Mouse (Mus musculus) erythroid progenitor cell, adult 5-6 weeks (primary cell): ENCODE measurements around the gene Olfr30. TPM values are rescaled to one million over a fixed set of nuclear protein-coding genes. Genes with fewer than 3 reads are reported as not detected.
"Not testable (repeated sequence)": the region's sequence is repeated elsewhere in the genome, so short reads cannot be mapped to it uniquely, and the experiment has no call there.

Experiments
- ATAC-seq: replicated peaks from 2 replicates; pipeline ENCODE4 v1.8.0; 2016; ENCODE audit warnings: moderate number of reproducible peaks, mild to moderate bottlenecking, moderate TSS enrichment, inconsistent platforms; ENCODE audit not compliant: poor library complexity, low FRiP score, severe bottlenecking
- total RNA-seq, 2 experiments: library from RNA; stranded (forward) in 1 of 2; stranded (reverse) in 1 of 2; fragments of 150-400 nt in 1 of 2; fragments of 186-747, 209-891 nt in 1 of 2; gene quantifications; 2 replicates each; pipeline versions ENCODE4 v1.2.3 to v1.2.4; 2015 to 2017; ENCODE audit warnings: low replicate concordance in 2 of 2

Gene Olfr30
- total RNA-seq (2015; ENCODE audit: low replicate concordance): not detected in 2 replicates
- not detected in 2 replicates for total RNA-seq (2017; ENCODE audit: low replicate concordance)

GRCm38 (mm10) chr11:58462170-58462569, at the start of gene Olfr30:
Olfr30 (minus strand) TSS chr11:58462270.
- no peak for ATAC-seq

- ATAC-seq: peak; percentile 68; the same call in 1 of the 2 replicates
Measured at GRCm38 (mm10) chr11:58509058-58509457, 47.0 kb upstream of the Olfr30 start.

GRCm38 (mm10) chr11:58502472-58502871, 40.4 kb upstream of the Olfr30 start, which contains the start of gene Olfr331:
Olfr331 (minus strand) TSS chr11:58502572.
- ATAC-seq: not testable (repeated sequence)

- ATAC-seq: no peak
Measured at GRCm38 (mm10) chr11:58499290-58499689, 37.2 kb upstream of the Olfr30 start.

GRCm38 (mm10) chr11:58498761-58499160, 36.7 kb upstream of the Olfr30 start:
- no peak for ATAC-seq

GRCm38 (mm10) chr11:58492455-58492854, 30.4 kb upstream of the Olfr30 start, which contains the start of gene Olfr332:
Olfr332 (minus strand) TSS chr11:58492555.
- ATAC-seq: no peak

GRCm38 (mm10) chr11:58453592-58453991, 8.5 kb downstream of the Olfr30 start:
- no peak for ATAC-seq

GRCm38 (mm10) chr11:58452759-58453158, 9.3 kb downstream of the Olfr30 start, which contains the start of gene Lypd9:
Lypd9 (minus strand) TSS chr11:58452923.
- ATAC-seq: no peak

GRCm38 (mm10) chr11:58437866-58438265, 24.2 kb downstream of the Olfr30 start:
- ATAC-seq: no peak

GRCm38 (mm10) chr11:58432259-58432658, 29.8 kb downstream of the Olfr30 start, which contains the start of gene Gm12253:
Gm12253 (plus strand) TSS chr11:58432559.
- ATAC-seq: no peak

GRCm38 (mm10) chr11:58420815-58421214, 41.3 kb downstream of the Olfr30 start, which contains the start of gene 1810065E05Rik:
1810065E05Rik (plus strand) TSS chr11:58421111.
- no peak for ATAC-seq

- no peak for ATAC-seq
Measured at GRCm38 (mm10) chr11:58418336-58418735, 43.7 kb downstream of the Olfr30 start.

GRCm38 (mm10) chr11:58408066-58408465, 54.0 kb downstream of the Olfr30 start:
- ATAC-seq: no peak

Other genes with a start within 250 kb of the Olfr30 start
- 4.3 and 10.9 TPM in 2 replicates for gene 4930438A08Rik, start 187.5 kb downstream of the Olfr30 start, total RNA-seq (2015; ENCODE audit: low replicate concordance)
- 2.7 and 9.5 TPM in 2 replicates for gene 4930438A08Rik, start 187.5 kb downstream of the Olfr30 start, total RNA-seq (2017; ENCODE audit: low replicate concordance)
- gene Zfp692, start 155.2 kb downstream of the Olfr30 start, total RNA-seq (2015; ENCODE audit: low replicate concordance): 4.6 and 17.7 TPM in 2 replicates
- gene Zfp692, start 155.2 kb downstream of the Olfr30 start, total RNA-seq (2017; ENCODE audit: low replicate concordance): 17.1 and 19.1 TPM in 2 replicates
- 75.3 and 80.5 TPM in 2 replicates for gene Zfp672, start 131.9 kb downstream of the Olfr30 start, total RNA-seq (2015; ENCODE audit: low replicate concordance)
- 27.6 and 39.9 TPM in 2 replicates for gene Zfp672, start 131.9 kb downstream of the Olfr30 start, total RNA-seq (2017; ENCODE audit: low replicate concordance)
- 10.5 and 13.3 TPM in 2 replicates for gene Sh3bp5l, start 131.5 kb downstream of the Olfr30 start, total RNA-seq (2015; ENCODE audit: low replicate concordance)
- gene Sh3bp5l, start 131.5 kb downstream of the Olfr30 start, total RNA-seq (2017; ENCODE audit: low replicate concordance): 19.8 and 118 TPM in 2 replicates
- not detected in 2 replicates for gene Lypd8, start 83.2 kb downstream of the Olfr30 start, total RNA-seq (2015; ENCODE audit: low replicate concordance)
- not detected in 2 replicates for gene Lypd8, start 83.2 kb downstream of the Olfr30 start, total RNA-seq (2017; ENCODE audit: low replicate concordance)
- not detected in 2 replicates for gene 1810065E05Rik, start 41.2 kb downstream of the Olfr30 start, total RNA-seq (2015; ENCODE audit: low replicate concordance)
- gene 1810065E05Rik, start 41.2 kb downstream of the Olfr30 start, total RNA-seq (2017; ENCODE audit: low replicate concordance): not detected in 2 replicates
- gene Gm12253, start 29.7 kb downstream of the Olfr30 start, total RNA-seq (2015; ENCODE audit: low replicate concordance): not detected in 2 replicates
- not detected in 2 replicates for gene Gm12253, start 29.7 kb downstream of the Olfr30 start, total RNA-seq (2017; ENCODE audit: low replicate concordance)
- gene Lypd9, start 9.3 kb downstream of the Olfr30 start, total RNA-seq (2015; ENCODE audit: low replicate concordance): not detected in 2 replicates
- gene Lypd9, start 9.3 kb downstream of the Olfr30 start, total RNA-seq (2017; ENCODE audit: low replicate concordance): not detected in 2 replicates
- gene Olfr332, start 30.3 kb upstream of the Olfr30 start, total RNA-seq (2015; ENCODE audit: low replicate concordance): not detected in 2 replicates
- gene Olfr332, start 30.3 kb upstream of the Olfr30 start, total RNA-seq (2017; ENCODE audit: low replicate concordance): not detected in 2 replicates
- gene Olfr331, start 40.3 kb upstream of the Olfr30 start, total RNA-seq (2015; ENCODE audit: low replicate concordance): not detected in 2 replicates
- gene Olfr331, start 40.3 kb upstream of the Olfr30 start, total RNA-seq (2017; ENCODE audit: low replicate concordance): not detected in 2 replicates
- gene Olfr330, start 72.6 kb upstream of the Olfr30 start, total RNA-seq (2015; ENCODE audit: low replicate concordance): not detected in 2 replicates
- gene Olfr330, start 72.6 kb upstream of the Olfr30 start, total RNA-seq (2017; ENCODE audit: low replicate concordance): not detected in 2 replicates
- not detected in 2 replicates for gene Olfr329-ps, start 84.2 kb upstream of the Olfr30 start, total RNA-seq (2015; ENCODE audit: low replicate concordance)
- gene Olfr329-ps, start 84.2 kb upstream of the Olfr30 start, total RNA-seq (2017; ENCODE audit: low replicate concordance): not detected in 2 replicates
- gene Olfr328, start 93.4 kb upstream of the Olfr30 start, total RNA-seq (2015; ENCODE audit: low replicate concordance): not detected in 2 replicates
- not detected in 2 replicates for gene Olfr328, start 93.4 kb upstream of the Olfr30 start, total RNA-seq (2017; ENCODE audit: low replicate concordance)
- gene Olfr224, start 108.3 kb upstream of the Olfr30 start, total RNA-seq (2015; ENCODE audit: low replicate concordance): not detected in 2 replicates
- gene Olfr224, start 108.3 kb upstream of the Olfr30 start, total RNA-seq (2017; ENCODE audit: low replicate concordance): not detected in 2 replicates
- not detected in 2 replicates for gene Olfr325, start 115.5 kb upstream of the Olfr30 start, total RNA-seq (2015; ENCODE audit: low replicate concordance)
- gene Olfr325, start 115.5 kb upstream of the Olfr30 start, total RNA-seq (2017; ENCODE audit: low replicate concordance): not detected in 2 replicates
- not detected in 2 replicates for gene Olfr324, start 132.8 kb upstream of the Olfr30 start, total RNA-seq (2015; ENCODE audit: low replicate concordance)
- gene Olfr324, start 132.8 kb upstream of the Olfr30 start, total RNA-seq (2017; ENCODE audit: low replicate concordance): not detected in 2 replicates
- gene 2210407C18Rik, start 153.8 kb upstream of the Olfr30 start, total RNA-seq (2015; ENCODE audit: low replicate concordance): not detected in 2 replicates
- not detected in 2 replicates for gene 2210407C18Rik, start 153.8 kb upstream of the Olfr30 start, total RNA-seq (2017; ENCODE audit: low replicate concordance)
- gene Olfr323, start 168.2 kb upstream of the Olfr30 start, total RNA-seq (2015; ENCODE audit: low replicate concordance): not detected in 2 replicates
- gene Olfr323, start 168.2 kb upstream of the Olfr30 start, total RNA-seq (2017; ENCODE audit: low replicate concordance): not detected in 2 replicates
- 56.9 and 65.4 TPM in 2 replicates for gene Trim58, start 178.2 kb upstream of the Olfr30 start, total RNA-seq (2015; ENCODE audit: low replicate concordance)
- gene Trim58, start 178.2 kb upstream of the Olfr30 start, total RNA-seq (2017; ENCODE audit: low replicate concordance): 45.0 and 61.1 TPM in 2 replicates
- 0.42 TPM in 1 of 2 replicates, not detected in the other for gene Olfr322, start 196.5 kb upstream of the Olfr30 start, total RNA-seq (2015; ENCODE audit: low replicate concordance)
- 0.77 and 1.9 TPM in 2 replicates for gene Olfr322, start 196.5 kb upstream of the Olfr30 start, total RNA-seq (2017; ENCODE audit: low replicate concordance)
- gene Olfr320, start 218.8 kb upstream of the Olfr30 start, total RNA-seq (2015; ENCODE audit: low replicate concordance): not detected in 2 replicates
- not detected in 2 replicates for gene Olfr320, start 218.8 kb upstream of the Olfr30 start, total RNA-seq (2017; ENCODE audit: low replicate concordance)
- gene Olfr319, start 236.9 kb upstream of the Olfr30 start, total RNA-seq (2015; ENCODE audit: low replicate concordance): not detected in 2 replicates
- gene Olfr319, start 236.9 kb upstream of the Olfr30 start, total RNA-seq (2017; ENCODE audit: low replicate concordance): not detected in 2 replicates